Mouse (Mus musculus): ENCODE results near the gene Trip6. TPM values are rescaled to one million over a fixed set of nuclear protein-coding genes. Genes with fewer than 3 reads are reported as not detected.

The Trip6 gene
- polyA plus RNA-seq, 1 experiment from 2014 or later = 57.2 TPM

- Histone ChIP-seq H3K27ac (replicated peaks; ENCODE audit: low read depth, low read length) (peak overlapping the region; percentile 90), H3K9me3 (ENCODE audit: control insufficient read depth, low read length) (peaks cover 2% of the 10 kb centered on the region; the same call in 1 of the 2 replicates), H3K4me3 (ENCODE audit: low read depth, low read length) (peak overlapping the region; percentile 71), H3K36me3 (ENCODE audit: control insufficient read depth, insufficient read depth, low read length) (peaks cover 18% of the 10 kb centered on the region; the same call in 1 of the 2 replicates), H3K9ac (ENCODE audit: low read length) (peak overlapping the region; percentile 81), H3K27me3 (ENCODE audit: control insufficient read depth, insufficient read depth, low read length) (no peaks in the 10 kb centered on the region), H3K4me1 (ENCODE audit: control insufficient read depth, insufficient read depth, low read length) (peaks cover 27% of the 10 kb centered on the region), H3K4me2 (ENCODE audit: low read depth, severe bottlenecking) (peak overlapping the region; percentile 92)
- WGBS = 3% methylated on average over 22 of the region's 22 CpGs
- ATAC-seq (ENCODE audit: insufficient number of reproducible peaks, low FRiP score, low TSS enrichment, low read depth) (peak; percentile 41), DNase-seq (ENCODE audit: low spot score) (no peak)
Measured at GRCm38 (mm10) chr5:137313466-137314192, 575 bp downstream of the Trip6 start.

GRCm38 (mm10) chr5:137308356-137308755, 5.8 kb downstream of the Trip6 start:
- H3K9ac ChIP-seq (ENCODE audit: low read length) = no peak overlapping the region
- no peak overlapping the region for H3K4me3 ChIP-seq (ENCODE audit: low read depth, low read length)
- no peak for ATAC-seq (ENCODE audit: insufficient number of reproducible peaks, low FRiP score, low TSS enrichment, low read depth)
- no peak for DNase-seq (ENCODE audit: low spot score)
- H3K4me1 ChIP-seq (ENCODE audit: control insufficient read depth, insufficient read depth, low read length) = peaks cover 28% of the 10 kb centered on the region
- H3K9me3 ChIP-seq (ENCODE audit: control insufficient read depth, low read length) = peaks cover 3% of the 10 kb centered on the region; the same call in 1 of the 2 replicates
- 96% methylated on average over 4 of the region's 4 CpGs for WGBS
- H3K36me3 ChIP-seq (ENCODE audit: control insufficient read depth, insufficient read depth, low read length) = peaks cover 21% of the 10 kb centered on the region; the same call in 1 of the 2 replicates
- H3K4me2 ChIP-seq (ENCODE audit: low read depth, severe bottlenecking) = peak overlapping the region; percentile 49
- H3K27me3 ChIP-seq (ENCODE audit: control insufficient read depth, insufficient read depth, low read length) = no peaks in the 10 kb centered on the region
- H3K27ac ChIP-seq (replicated peaks; ENCODE audit: low read depth, low read length) = no peak overlapping the region

- Histone ChIP-seq H3K4me1 (ENCODE audit: control insufficient read depth, insufficient read depth, low read length) (peaks cover 19% of the 10 kb centered on the region), H3K4me2 (ENCODE audit: low read depth, severe bottlenecking) (peak within 1 kb of the TSS; percentile 49), H3K9me3 (ENCODE audit: control insufficient read depth, low read length) (peaks cover 3% of the 10 kb centered on the region; the same call in 1 of the 2 replicates), H3K4me3 (ENCODE audit: low read depth, low read length) (peak within 1 kb of the TSS; percentile 80), H3K27me3 (ENCODE audit: control insufficient read depth, insufficient read depth, low read length) (no peaks in the 10 kb centered on the region), H3K9ac (ENCODE audit: low read length) (peak within 1 kb of the TSS; percentile 88), H3K27ac (replicated peaks; ENCODE audit: low read depth, low read length) (peak within 1 kb of the TSS; percentile 92), H3K36me3 (ENCODE audit: control insufficient read depth, insufficient read depth, low read length) (peaks cover 30% of the 10 kb centered on the region)
- ATAC-seq (ENCODE audit: insufficient number of reproducible peaks, low FRiP score, low TSS enrichment, low read depth) (peak; percentile 77), DNase-seq (ENCODE audit: low spot score) (peak; percentile 94)
- WGBS = under 1% methylated on average over 52 of the region's 72 CpGs
Measured at GRCm38 (mm10) chr5:137307071-137307912, 6.9 kb downstream of the Trip6 start, which contains the start of gene Srrt. TSS of gene Srrt (minus strand) at chr5:137307674.

- Histone ChIP-seq H3K9me3 (ENCODE audit: control insufficient read depth, low read length) (peaks cover 3% of the 10 kb centered on the region; the same call in 1 of the 2 replicates), H3K36me3 (ENCODE audit: control insufficient read depth, insufficient read depth, low read length) (peaks cover 37% of the 10 kb centered on the region), H3K4me2 (ENCODE audit: low read depth, severe bottlenecking) (peak overlapping the region; percentile 36), H3K4me3 (ENCODE audit: low read depth, low read length) (peak overlapping the region; percentile 80), H3K27ac (replicated peaks; ENCODE audit: low read depth, low read length) (no peak overlapping the region), H3K4me1 (ENCODE audit: control insufficient read depth, insufficient read depth, low read length) (peaks cover 15% of the 10 kb centered on the region), H3K27me3 (ENCODE audit: control insufficient read depth, insufficient read depth, low read length) (no peaks in the 10 kb centered on the region), H3K9ac (ENCODE audit: low read length) (peak overlapping the region; percentile 88)
- DNase-seq (ENCODE audit: low spot score) (no peak), ATAC-seq (ENCODE audit: insufficient number of reproducible peaks, low FRiP score, low TSS enrichment, low read depth) (no peak)
- WGBS = 20% methylated on average over 12 of the region's 12 CpGs
Measured at GRCm38 (mm10) chr5:137306439-137307005, 7.7 kb downstream of the Trip6 start.

GRCm38 (mm10) chr5:137305822-137306221, 8.4 kb downstream of the Trip6 start:
- Histone ChIP-seq H3K4me1 (ENCODE audit: control insufficient read depth, insufficient read depth, low read length) (peaks cover 15% of the 10 kb centered on the region), H3K27me3 (ENCODE audit: control insufficient read depth, insufficient read depth, low read length) (no peaks in the 10 kb centered on the region), H3K4me3 (ENCODE audit: low read depth, low read length) (peak overlapping the region; percentile 80), H3K36me3 (ENCODE audit: control insufficient read depth, insufficient read depth, low read length) (peaks cover 41% of the 10 kb centered on the region), H3K9ac (ENCODE audit: low read length) (no peak overlapping the region), H3K9me3 (ENCODE audit: control insufficient read depth, low read length) (peaks cover 3% of the 10 kb centered on the region; the same call in 1 of the 2 replicates), H3K27ac (replicated peaks; ENCODE audit: low read depth, low read length) (no peak overlapping the region), H3K4me2 (ENCODE audit: low read depth, severe bottlenecking) (peak overlapping the region; percentile 36)
- no peak for ATAC-seq (ENCODE audit: insufficient number of reproducible peaks, low FRiP score, low TSS enrichment, low read depth)
- DNase-seq (ENCODE audit: low spot score) = no peak
- WGBS = 51% methylated on average over 3 of the region's 3 CpGs

GRCm38 (mm10) chr5:137304816-137305215, 9.4 kb downstream of the Trip6 start:
- H3K36me3 ChIP-seq (ENCODE audit: control insufficient read depth, insufficient read depth, low read length) = peaks cover 45% of the 10 kb centered on the region
- 48% methylated on average over 4 of the region's 4 CpGs for WGBS
- H3K4me3 ChIP-seq (ENCODE audit: low read depth, low read length) = no peak overlapping the region
- peak overlapping the region; percentile 36; the same call in 1 of the 2 replicates for H3K4me2 ChIP-seq (ENCODE audit: low read depth, severe bottlenecking)
- no peak overlapping the region for H3K9ac ChIP-seq (ENCODE audit: low read length)
- H3K4me1 ChIP-seq (ENCODE audit: control insufficient read depth, insufficient read depth, low read length) = peaks cover 15% of the 10 kb centered on the region
- ATAC-seq (ENCODE audit: insufficient number of reproducible peaks, low FRiP score, low TSS enrichment, low read depth) = no peak
- H3K9me3 ChIP-seq (ENCODE audit: control insufficient read depth, low read length) = peaks cover 3% of the 10 kb centered on the region; the same call in 1 of the 2 replicates
- H3K27me3 ChIP-seq (ENCODE audit: control insufficient read depth, insufficient read depth, low read length) = no peaks in the 10 kb centered on the region
- DNase-seq (ENCODE audit: low spot score) = no peak
- no peak overlapping the region for H3K27ac ChIP-seq (replicated peaks; ENCODE audit: low read depth, low read length)

GRCm38 (mm10) chr5:137304165-137304564, 10.0 kb downstream of the Trip6 start:
- Histone ChIP-seq H3K4me2 (ENCODE audit: low read depth, severe bottlenecking) (no peak overlapping the region), H3K27ac (replicated peaks; ENCODE audit: low read depth, low read length) (no peak overlapping the region), H3K9ac (ENCODE audit: low read length) (no peak overlapping the region), H3K9me3 (ENCODE audit: control insufficient read depth, low read length) (peaks cover 3% of the 10 kb centered on the region; the same call in 1 of the 2 replicates), H3K27me3 (ENCODE audit: control insufficient read depth, insufficient read depth, low read length) (no peaks in the 10 kb centered on the region), H3K4me1 (ENCODE audit: control insufficient read depth, insufficient read depth, low read length) (peaks cover 15% of the 10 kb centered on the region), H3K4me3 (ENCODE audit: low read depth, low read length) (no peak overlapping the region), H3K36me3 (ENCODE audit: control insufficient read depth, insufficient read depth, low read length) (peaks cover 45% of the 10 kb centered on the region)
- ATAC-seq (ENCODE audit: insufficient number of reproducible peaks, low FRiP score, low TSS enrichment, low read depth) (no peak), DNase-seq (ENCODE audit: low spot score) (no peak)
- 77% methylated on average over 3 of the region's 3 CpGs for WGBS

- ATAC-seq (ENCODE audit: insufficient number of reproducible peaks, low FRiP score, low TSS enrichment, low read depth) = no peak
Measured at GRCm38 (mm10) chr5:137303609-137304008, 10.6 kb downstream of the Trip6 start.

More at GRCm38 (mm10) chr5:137303609-137304008, 10.6 kb downstream of the Trip6 start:
- H3K4me1 ChIP-seq (ENCODE audit: control insufficient read depth, insufficient read depth, low read length) = peaks cover 15% of the 10 kb centered on the region
- no peak for DNase-seq (ENCODE audit: low spot score)
- H3K27ac ChIP-seq (replicated peaks; ENCODE audit: low read depth, low read length) = no peak overlapping the region
- no peak overlapping the region for H3K9ac ChIP-seq (ENCODE audit: low read length)
- H3K36me3 ChIP-seq (ENCODE audit: control insufficient read depth, insufficient read depth, low read length) = peaks cover 43% of the 10 kb centered on the region
- peaks cover under 1% of the 10 kb centered on the region; the same call in 1 of the 2 replicates for H3K9me3 ChIP-seq (ENCODE audit: control insufficient read depth, low read length)
- H3K4me2 ChIP-seq (ENCODE audit: low read depth, severe bottlenecking) = no peak overlapping the region
- no peak overlapping the region for H3K4me3 ChIP-seq (ENCODE audit: low read depth, low read length)
- H3K27me3 ChIP-seq (ENCODE audit: control insufficient read depth, insufficient read depth, low read length) = no peaks in the 10 kb centered on the region
- WGBS = 90% methylated on average over 4 of the region's 4 CpGs

All from limb, embryonic 11.5 days (tissue).